Mouse (Mus musculus) embryo, embryonic 9.5 days (tissue): ENCODE results near the gene Mosmo.
A peak's percentile ranks its signal among the peaks of the same experiment; 100 is the strongest.
"Not testable (repeated sequence)": the region's sequence is repeated elsewhere in the genome, so short reads cannot be mapped to it uniquely, and the experiment has no call there.

Experiments
- DNase-seq: peaks from one replicate; pipeline ENCODE4 v3.0.0-alpha.2; 2017; ENCODE audit errors: extremely low spot score

Gene Mosmo

DNA sequence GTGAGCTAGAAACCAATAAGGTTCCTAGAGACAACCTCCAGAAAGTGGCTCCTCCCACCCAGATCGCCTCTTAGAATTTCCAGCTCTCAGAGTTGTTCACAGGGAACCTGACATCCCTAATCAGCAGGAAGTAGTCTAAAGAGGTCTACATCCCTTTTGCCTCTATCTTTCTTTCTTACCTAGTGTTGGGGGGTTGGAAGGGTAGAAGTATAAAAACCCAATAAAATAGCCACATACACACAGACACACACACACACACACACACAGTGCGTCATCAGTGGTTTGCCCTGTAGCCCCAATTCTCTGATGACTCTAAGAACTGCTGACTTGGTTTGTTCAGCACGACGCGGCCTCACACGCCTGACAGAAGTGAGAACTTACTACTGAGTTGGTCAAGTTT, 22.2 kb downstream of the Mosmo start:
- DNase-seq: no peak

GRCm38 (mm10) chr7:120703888-120704287, 26.5 kb downstream of the Mosmo start:
- DNase-seq: no peak

DNA sequence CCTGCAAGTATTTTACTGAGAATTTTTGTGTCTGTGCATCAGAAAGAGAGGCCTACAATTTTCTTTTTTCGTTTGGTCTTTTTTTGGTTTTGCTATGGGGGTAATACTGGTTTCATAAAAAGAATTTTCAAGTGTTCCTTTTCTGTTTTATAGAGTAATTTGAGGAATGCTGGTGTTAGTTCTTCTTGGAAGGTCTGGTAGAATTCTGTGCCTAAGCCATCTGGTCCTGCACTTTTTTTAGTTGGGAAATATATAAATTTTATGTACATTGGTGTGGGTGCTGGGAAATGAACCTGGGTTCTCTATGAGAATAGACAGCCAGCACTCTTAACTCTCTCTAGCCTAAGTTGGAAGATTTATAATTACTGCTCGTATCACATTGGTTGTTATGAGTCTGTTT, 34.7 kb downstream of the Mosmo start:
- DNase-seq: no peak

- DNase-seq: no peak
Measured at GRCm38 (mm10) chr7:120713225-120713624, 35.8 kb downstream of the Mosmo start.

GRCm38 (mm10) chr7:120713951-120714350, 36.5 kb downstream of the Mosmo start:
- not testable (repeated sequence) for DNase-seq

GRCm38 (mm10) chr7:120717261-120717660, 39.8 kb downstream of the Mosmo start:
- no peak for DNase-seq

DNA sequence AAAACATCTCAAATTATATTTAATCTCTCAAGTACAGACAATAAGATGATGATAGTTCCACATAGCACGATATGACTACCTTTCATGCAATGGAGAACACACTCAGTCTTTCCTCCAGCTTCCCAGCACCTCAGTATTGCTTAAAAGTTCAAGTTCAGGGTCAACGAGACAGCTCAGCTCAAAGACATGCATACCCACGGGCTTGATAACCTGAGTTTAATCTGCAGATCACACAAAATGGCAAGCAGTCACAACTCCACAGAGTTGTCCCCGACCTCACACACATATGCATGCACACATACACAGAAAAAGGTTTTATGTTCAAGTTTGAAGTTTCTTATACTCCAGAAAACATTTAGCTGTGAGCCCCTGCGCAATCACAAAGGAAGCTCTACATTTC, 43.6 kb downstream of the Mosmo start:
- DNase-seq: no peak

GRCm38 (mm10) chr7:120721456-120721855, 44.0 kb downstream of the Mosmo start:
- DNase-seq: no peak

GRCm38 (mm10) chr7:120722063-120722462, 44.6 kb downstream of the Mosmo start:
- no peak for DNase-seq

DNA sequence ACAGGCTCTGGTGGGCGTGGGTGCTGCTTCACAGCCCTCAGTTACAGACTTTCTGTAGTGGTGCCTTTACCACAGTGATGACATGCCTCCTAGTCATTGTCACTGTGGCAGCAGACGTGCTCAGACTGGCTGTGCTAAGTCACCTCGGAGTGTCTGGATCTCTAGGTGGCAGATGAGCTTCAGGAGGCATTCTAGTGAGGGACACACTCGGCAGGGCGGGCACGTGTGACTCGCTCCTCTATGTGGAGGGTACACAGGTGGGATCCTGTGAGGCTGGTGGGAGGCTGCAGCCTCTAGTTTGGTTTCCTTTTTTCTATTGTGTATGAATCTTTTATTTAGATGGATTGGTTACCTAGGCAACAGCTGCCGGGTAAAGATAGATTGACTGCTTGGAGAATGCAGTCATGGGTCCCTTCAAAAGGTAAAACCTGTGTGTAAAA, 45.4 kb downstream of the Mosmo start:
- no peak for DNase-seq

DNA sequence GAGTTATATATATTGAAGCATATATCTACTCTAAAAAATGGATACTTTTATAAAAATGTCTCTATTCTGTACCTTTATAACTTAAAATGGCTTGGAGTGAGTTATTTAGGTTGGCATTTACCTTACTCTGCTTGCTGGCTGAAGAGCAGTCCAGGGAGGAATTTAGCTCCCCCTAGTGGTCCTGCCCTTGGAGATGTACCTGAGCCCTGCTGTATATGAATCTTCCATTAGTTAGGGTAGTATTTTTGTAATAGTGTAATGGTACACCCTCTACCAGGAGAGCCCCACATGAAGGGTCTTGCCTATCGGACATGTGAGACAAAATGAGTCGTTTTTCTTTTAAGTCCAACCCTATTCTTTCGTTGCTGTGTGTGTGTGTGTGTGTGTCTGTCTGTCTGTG, 50.2 kb downstream of the Mosmo start:
- DNase-seq: peak; percentile 16

GRCm38 (mm10) chr7:120729635-120730034, 52.2 kb downstream of the Mosmo start:
- no peak for DNase-seq

DNA sequence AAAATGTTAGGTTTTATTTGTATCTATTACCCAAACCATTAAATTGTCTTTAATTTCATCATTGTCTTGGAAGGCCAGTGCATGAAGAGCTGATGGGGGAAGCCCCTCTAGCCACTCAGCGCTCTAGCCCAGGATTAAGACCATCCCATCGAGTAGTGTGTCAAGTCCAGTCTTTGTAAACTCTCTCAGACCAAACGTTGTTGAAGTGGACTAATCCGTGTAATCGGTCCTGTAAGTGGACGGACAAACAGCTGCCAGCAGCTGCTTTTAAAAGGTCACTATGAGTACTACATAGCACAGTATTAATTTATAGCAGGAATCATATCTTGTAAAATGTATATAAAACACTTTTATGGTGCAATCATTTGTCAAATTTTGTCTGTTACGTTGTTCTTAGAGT, 55.5 kb downstream of the Mosmo start:
- no peak for DNase-seq

GRCm38 (mm10) chr7:120739018-120739417, 61.6 kb downstream of the Mosmo start, which contains the start of gene Vwa3a:
TSS of gene Vwa3a (plus strand) at chr7:120739318.
- no peak for DNase-seq

GRCm38 (mm10) chr7:120739558-120740101, 62.2 kb downstream of the Mosmo start:
- peak; percentile 20 for DNase-seq

GRCm38 (mm10) chr7:120743366-120744351, 66.2 kb downstream of the Mosmo start:
- no peak for DNase-seq

DNA sequence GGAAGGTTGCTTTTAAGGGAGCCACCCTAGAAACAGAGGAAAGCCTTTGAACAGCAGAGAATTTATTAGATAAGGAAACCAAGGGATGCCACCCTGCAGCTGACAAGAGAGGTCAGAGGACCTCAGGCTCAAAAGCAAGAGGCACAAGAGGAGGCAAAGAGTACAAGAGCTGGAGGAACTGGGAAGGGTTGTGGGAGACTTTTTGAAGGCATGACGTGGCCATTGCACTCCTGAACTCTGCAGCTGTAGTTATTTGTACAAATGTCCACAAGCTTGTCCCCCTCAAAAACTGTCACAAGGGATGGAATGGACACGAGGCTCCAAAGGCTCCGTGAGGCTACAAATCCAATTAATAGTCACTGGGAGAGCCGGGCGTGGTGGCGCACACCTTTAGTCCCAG, 67.2 kb downstream of the Mosmo start:
- no peak for DNase-seq

DNA sequence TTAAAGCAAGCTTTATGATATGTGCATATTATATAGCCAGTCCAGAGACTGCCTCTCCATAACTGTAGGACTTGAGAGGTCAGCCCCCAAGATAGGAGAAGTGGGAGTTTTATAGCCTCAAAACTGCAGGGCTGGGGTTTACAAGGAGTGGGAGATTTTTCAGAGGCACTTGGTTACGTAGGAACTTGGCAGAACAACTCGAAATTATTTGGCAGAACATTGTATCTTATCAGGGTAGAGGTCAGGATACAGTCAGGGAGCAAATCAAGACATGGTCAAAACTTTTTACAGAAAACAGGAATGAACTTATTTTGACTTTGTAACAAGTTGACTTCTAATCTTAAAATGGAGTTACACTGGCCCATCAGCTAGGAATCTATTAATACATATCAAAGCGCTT, 68.6 kb downstream of the Mosmo start:
- no peak for DNase-seq

DNA sequence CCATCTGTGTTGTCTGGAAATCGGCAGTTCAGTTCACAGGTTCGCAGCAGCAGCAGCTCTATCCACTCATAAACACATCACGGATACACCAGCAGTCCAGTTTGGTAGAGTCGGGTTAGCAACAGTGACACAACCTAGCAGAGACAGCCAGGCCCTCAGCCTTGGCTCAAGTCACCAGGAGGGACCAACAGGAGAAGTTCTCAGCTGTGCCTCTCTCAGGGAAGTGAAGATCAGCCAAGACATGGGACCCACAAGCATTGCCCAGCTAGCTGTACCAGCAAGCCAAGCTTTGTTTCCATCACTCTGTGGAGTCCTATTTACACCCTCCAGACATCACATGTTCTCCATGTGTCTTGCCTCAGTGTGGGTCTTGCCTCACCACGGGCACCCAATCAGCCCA, 69.4 kb downstream of the Mosmo start:
- DNase-seq: no peak

- no peak for DNase-seq
Measured at GRCm38 (mm10) chr7:120748478-120748877, 71.1 kb downstream of the Mosmo start.

- DNase-seq: no peak
Measured at GRCm38 (mm10) chr7:120751330-120751729, 73.9 kb downstream of the Mosmo start.

- no peak for DNase-seq
Measured at GRCm38 (mm10) chr7:120751906-120752305, 74.5 kb downstream of the Mosmo start.

- DNase-seq: peak; percentile 79
Measured at GRCm38 (mm10) chr7:120754671-120755070, 77.3 kb downstream of the Mosmo start.
